Mouse (Mus musculus) kidney, adult 8-10 months (tissue): ENCODE data around the gene Zfx.

ENCODE experiments used
- DNase-seq, 2 experiments: peaks; one replicate each; pipeline ENCODE4 v3.0.0; 2022

Gene Zfx

DNA sequence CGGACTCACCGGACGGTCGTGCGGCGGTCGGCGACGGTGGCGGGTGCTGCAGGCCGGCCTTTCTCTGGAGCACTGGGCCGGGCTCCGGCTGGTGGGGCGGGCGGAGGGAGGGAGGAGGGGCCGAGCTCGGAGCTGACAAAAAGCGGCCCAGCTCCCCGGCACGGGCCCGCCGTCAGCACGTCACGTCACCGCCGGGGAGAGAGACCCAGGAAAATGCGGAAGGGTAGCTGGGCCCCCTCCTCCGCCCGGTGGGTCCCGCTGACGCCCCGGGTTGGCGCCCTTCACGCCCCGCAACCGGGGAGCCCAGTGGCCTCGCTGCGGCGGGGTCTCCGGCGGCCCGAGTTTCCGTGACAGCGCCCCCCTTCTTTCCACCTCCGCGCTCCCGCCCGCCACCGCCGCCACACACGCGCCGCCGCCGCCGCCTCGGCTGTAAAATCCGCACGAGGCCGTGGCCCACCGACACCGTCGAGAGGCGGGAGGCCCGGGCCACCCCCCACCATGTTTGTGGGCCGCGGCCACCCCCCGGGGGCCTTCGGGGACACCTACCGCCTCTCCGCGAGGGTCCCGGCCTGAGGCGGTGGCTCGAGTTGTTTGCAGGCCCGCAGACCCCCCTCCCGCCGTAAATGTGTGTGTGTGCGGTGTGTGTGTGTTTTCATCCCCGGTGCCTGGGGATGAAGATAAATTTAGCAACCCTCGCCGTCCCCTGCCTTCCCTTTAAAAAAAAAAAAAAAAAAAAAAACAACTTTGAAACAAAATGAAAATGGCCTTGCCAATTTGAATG, at the start of gene Zfx:
Zfx (minus strand) TSS at position 644 of the 781 bp plus-strand sequence.
- DNase-seq: peak; percentile 41 to 48

GRCm38 (mm10) chrX:94169348-94169747, 45.8 kb upstream of the Zfx start:
- DNase-seq: no peak

DNA sequence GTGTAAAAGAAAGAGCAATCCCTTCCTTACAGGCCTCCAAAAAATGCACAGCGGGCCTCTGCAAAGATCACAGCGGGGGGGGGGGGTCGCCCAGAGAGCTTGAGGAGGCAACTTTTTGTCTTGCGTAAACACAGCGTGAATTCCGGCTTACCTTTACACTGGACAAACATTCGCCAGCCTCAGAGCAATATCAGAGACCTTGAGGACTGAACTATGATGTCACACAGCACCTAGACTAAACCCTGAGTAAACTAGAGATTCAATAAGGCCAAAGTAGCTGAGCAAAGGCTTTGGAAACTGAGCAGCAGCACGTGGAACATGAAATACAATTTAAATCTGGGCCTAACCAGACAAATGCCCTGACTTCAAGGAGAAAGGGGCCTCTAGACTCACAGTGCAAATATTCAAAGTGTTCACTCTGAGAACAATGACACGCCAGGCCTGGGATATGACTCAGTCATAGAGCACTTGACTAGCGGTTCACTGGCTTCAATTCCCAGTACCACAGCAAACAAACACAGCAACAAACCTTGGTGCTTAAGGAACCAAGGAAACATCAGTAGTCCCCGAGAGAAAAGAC, 28.8 kb upstream of the Zfx start:
- DNase-seq: no peak

- DNase-seq: no peak
Measured at GRCm38 (mm10) chrX:94150471-94150870, 27.0 kb upstream of the Zfx start.

- no peak for DNase-seq
Measured at GRCm38 (mm10) chrX:94142004-94142771, 18.7 kb upstream of the Zfx start.

- no peak for DNase-seq
Measured at GRCm38 (mm10) chrX:94140080-94140479, 16.6 kb upstream of the Zfx start.

DNA sequence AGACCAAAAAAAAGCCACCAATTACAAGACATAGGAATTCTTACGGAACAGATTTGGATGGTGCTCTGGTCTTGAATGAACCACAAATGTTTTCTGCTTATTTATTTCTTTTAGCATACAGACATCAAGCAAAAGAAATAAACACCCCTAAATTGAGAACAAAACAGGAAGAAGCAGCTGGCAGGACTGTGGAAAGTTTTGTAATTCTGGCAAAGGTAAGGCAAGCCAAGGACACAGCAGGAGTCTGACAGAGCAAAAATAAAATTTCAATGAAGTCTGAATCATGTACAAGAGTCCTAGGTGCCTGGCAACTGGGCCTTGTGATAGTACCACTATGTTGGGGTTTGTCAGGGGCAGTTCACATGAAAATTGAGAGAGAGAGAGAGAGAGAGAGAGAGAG, 14.8 kb upstream of the Zfx start:
- no peak for DNase-seq

DNA sequence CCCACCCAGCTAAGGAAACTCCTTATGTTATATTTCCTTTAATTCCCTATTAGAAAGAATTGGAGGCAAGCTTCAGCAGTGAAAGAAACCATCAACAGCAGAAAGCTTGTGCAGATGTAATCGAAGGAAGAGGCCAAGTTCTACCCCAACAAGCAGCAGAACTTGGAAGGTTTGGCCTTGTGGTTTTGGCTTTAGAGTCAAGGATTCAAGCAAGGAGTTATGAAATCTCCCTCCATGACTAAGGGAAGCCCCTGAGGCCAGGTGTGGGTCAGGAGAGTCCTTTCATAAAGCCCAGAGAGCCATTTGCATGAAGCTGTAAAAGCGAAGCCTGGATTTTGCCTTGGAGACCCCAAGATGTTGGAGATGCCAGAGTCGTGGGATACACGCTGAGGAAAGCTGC, 11.6 kb upstream of the Zfx start:
- no peak for DNase-seq

- DNase-seq: no peak
Measured at GRCm38 (mm10) chrX:94133551-94133950, 10.0 kb upstream of the Zfx start.

DNA sequence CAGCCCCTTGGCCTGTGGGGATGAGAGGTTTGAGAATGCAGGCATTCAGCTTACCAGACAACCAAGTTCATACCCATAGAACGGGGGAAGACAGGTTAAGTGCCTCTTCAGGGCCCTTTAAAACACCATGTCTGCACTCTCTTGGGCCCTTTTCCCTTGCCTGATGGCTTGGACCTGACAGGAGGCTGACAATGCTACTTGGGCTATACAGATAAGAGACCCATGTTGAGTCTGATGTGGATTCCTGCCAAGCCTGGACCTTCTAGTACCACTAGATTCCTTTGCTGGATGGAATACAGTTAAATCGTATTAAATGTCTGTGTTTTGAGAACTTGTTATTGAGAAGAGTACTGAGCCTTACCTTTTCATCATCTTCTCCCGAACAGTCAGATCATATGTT, 8.7 kb upstream of the Zfx start:
- no peak for DNase-seq

DNA sequence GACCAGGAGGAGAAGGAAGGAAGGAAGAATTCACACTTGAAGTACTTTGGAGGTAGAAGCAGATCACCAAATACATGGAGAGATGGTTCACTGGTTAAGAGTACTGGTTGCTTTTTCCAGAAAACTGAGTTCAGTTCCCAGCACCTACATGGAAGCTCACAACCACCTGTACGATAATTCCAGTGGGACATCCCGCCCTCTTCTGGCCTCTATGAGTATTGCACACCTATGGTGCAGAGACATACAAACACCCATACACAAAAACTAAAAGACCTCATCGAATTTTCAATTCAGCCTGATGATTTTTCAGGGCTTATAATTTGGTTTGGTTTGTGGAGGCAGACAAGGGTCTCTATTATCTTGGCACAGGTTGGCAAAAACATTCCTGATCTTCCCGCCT, 6.2 kb upstream of the Zfx start:
- no peak for DNase-seq

- no peak for DNase-seq
Measured at GRCm38 (mm10) chrX:94125950-94126349, 2.4 kb upstream of the Zfx start.

- DNase-seq: no peak
Measured at GRCm38 (mm10) chrX:94122709-94123058, 818 bp downstream of the Zfx start.

DNA sequence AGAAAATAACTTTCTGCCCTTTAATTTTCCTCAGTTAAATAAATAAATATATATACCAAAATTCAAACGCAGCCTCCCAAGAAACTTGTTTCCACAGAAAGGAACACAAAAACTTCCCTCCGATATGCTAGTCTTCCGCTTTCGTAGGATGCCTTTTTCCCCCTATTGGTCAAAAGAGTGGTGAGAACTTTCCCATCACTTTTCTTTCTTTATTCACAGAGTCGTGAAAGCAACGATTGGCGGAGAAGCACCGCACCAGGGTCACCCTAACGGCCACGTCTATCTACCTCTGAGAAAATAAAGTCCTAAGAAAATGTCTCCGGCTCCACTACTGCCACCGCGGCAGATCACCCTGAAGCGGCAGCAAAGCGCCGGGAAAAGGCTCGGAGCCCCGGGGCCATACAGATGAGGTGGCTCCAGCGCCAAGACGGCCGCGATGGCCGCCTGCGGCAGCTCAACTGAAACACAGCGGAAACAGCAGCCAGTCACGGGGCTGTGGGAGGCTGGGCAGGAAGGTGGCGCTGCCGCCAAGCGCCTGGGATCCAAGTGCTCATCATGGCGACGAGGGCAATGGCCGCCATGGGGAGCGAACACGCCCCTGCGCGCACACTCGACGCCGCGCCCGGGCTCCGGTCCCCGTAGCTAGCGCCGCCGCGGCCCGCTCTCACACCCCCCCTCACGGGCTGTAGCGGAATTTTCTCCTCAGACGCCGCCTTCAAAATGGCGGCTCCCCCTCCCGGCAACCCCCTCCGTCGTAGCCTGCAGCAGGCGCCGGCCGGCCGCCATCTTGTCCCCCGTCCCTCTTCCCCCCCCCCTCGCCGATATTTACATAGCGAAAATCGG, 1.4 kb downstream of the Zfx start:
- peak; percentile 86 to 88 for DNase-seq

DNA sequence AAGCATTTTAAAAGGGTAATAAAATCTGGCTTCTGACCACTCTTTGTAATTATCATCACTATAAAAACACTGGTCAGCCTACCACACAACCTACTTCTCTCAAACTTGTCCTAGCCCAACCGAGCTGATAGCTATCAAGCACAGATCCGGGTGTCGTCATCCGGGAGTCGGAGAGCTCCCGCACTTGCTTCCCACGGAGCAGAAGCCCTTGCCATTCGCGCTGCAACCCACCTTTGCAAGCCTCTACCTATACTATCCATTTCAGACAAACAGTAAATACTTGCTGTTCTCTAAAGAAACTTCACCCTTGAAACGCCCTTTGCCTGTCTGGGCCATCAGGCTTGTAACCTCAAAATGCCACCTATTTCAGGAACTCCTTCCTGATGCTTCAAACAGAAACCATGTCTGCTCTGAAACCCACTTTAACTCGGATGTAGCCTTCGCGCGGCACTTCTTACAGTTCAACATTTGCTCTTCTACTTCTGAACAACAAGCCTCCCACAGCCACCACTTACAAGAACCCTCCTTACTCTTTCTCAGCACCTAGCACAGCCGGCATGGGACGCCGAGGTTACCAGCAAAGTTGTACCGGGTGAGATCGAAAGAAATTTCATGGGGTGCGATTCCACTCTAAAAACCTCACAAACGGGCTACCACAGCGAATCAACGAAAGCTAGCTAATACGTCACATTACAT, 2.2 kb downstream of the Zfx start:
- DNase-seq: peak; percentile 5

DNA sequence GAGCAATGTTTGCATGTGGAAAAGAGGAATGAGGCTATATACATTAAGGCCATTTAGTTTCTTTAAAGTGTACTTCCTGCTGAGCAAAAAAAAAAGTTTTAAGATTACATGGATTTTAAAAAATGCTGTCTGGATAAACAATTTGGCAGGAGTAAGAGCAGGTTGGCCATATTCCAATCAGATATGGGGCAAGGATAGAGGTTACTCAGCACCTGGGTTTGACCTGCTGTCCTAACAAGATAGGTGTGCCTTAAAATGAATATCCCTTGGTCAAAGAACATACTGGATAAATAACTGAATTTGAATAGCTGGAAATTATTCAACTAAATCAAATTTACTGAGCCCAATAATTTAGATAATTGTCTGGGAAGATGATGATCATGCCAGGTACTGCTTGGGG, 5.2 kb downstream of the Zfx start:
- no peak for DNase-seq

GRCm38 (mm10) chrX:94115882-94116281, 7.6 kb downstream of the Zfx start:
- DNase-seq: no peak

GRCm38 (mm10) chrX:94105964-94106363, 17.5 kb downstream of the Zfx start:
- no peak for DNase-seq

DNA sequence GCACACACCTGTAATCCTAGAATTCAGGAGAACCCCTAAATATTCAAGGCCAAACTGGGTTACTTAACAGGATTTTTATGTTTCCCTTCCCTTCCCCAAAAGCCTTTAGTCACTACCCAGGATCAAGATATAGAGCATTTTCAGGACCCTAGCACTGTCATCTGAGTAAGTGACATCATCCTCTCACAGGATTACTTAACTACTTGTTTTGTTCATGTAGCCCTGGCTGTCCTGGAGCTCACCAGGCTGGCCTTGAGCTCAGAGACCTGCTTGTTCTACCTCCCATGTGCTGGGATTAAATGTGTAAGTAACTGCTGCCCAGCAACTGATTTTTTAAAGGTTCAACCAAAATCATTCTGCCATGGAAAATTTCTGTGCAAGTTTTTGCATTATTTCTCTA, 20.6 kb downstream of the Zfx start:
- no peak for DNase-seq

GRCm38 (mm10) chrX:94100561-94100960, 22.9 kb downstream of the Zfx start:
- no peak for DNase-seq

GRCm38 (mm10) chrX:94091001-94091400, 32.5 kb downstream of the Zfx start:
- no peak for DNase-seq

DNA sequence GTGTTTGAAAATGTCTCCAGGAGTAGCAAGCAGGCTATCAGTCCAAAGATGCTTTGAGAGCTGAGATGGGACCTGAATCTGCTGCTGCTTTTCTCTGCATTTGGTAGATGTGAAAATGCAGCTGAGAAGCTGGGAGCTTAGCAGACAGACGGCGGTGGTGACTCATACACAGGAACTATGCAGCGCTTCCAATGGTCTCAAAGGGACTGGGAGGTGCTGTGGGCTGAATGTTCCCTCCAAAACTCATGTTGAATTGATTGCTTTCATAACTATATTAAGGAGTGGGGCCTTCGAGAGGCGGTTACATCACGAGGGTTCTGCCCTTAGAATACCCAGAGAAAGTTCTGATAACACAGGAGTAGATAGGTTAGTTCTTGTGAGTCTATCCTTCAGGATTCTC, 62.3 kb downstream of the Zfx start:
- DNase-seq: no peak

GRCm38 (mm10) chrX:94060751-94061150, 62.8 kb downstream of the Zfx start:
- DNase-seq: no peak
